Mouse (Mus musculus): Measurements from ENCODE around the gene Slirp. TPM values are rescaled to one million over a fixed set of nuclear protein-coding genes. Genes with fewer than 3 reads are reported as not detected.

Slirp gene
- polyA plus RNA-seq, 1 experiment from 2014 or later = 238 TPM

GRCm38 (mm10) chr12:87443115-87443699 lies 489 bp upstream of the Slirp start:
- H3K4me3 ChIP-seq (ENCODE audit: low read depth, low read length) = peak overlapping the region; percentile 99
- no peaks in the 10 kb centered on the region for H3K27me3 ChIP-seq (ENCODE audit: control insufficient read depth, insufficient read depth, low read length)
- H3K4me1 ChIP-seq (replicated peaks; ENCODE audit: control insufficient read depth, insufficient read depth) = 0 out of 2 replicates have a peak, but pooled peaks cover 3% of the 10 kb centered on the region
- ATAC-seq (ENCODE audit: low FRiP score, low TSS enrichment) (peak; percentile 84), DNase-seq (ENCODE audit: low spot score) (no peak)
- peak overlapping the region; percentile 62 for H3K4me2 ChIP-seq (replicated peaks; ENCODE audit: low read depth)
- WGBS = under 1% methylated on average over 33 of the region's 33 CpGs
- H3K9ac ChIP-seq (ENCODE audit: low read length) = peak overlapping the region; percentile 96
- H3K36me3 ChIP-seq (ENCODE audit: control insufficient read depth, insufficient read depth, low read length) = peaks cover 7% of the 10 kb centered on the region; the same call in 1 of the 2 replicates
- H3K9me3 ChIP-seq (ENCODE audit: control insufficient read depth, low read length) = no peaks in the 10 kb centered on the region
- H3K27ac ChIP-seq (replicated peaks) = peak overlapping the region; percentile 87
- peak; percentile 40 for TF ChIP-seq EP300 (optimal IDR thresholded peaks at IDR 0.05)
- no peak for TF ChIP-seq CTCF (IDR thresholded peaks at IDR 0.05; ENCODE audit: low read depth)

GRCm38 (mm10) chr12:87444211-87444610 lies 515 bp downstream of the Slirp start:
- DNase-seq (ENCODE audit: low spot score) = no peak

GRCm38 (mm10) chr12:87449456-87449855 lies 5.8 kb downstream of the Slirp start:
- H3K4me3 ChIP-seq (ENCODE audit: low read depth, low read length) = no peak overlapping the region
- TF ChIP-seq CTCF (IDR thresholded peaks at IDR 0.05; ENCODE audit: low read depth) = no peak
- TF ChIP-seq EP300 (optimal IDR thresholded peaks at IDR 0.05) = no peak

More at GRCm38 (mm10) chr12:87444211-87444610, 515 bp downstream of the Slirp start:
- Histone ChIP-seq H3K9me3 (ENCODE audit: control insufficient read depth, low read length) (no peaks in the 10 kb centered on the region), H3K4me1 (replicated peaks; ENCODE audit: control insufficient read depth, insufficient read depth) (0 out of 2 replicates have a peak, but pooled peaks cover 3% of the 10 kb centered on the region), H3K9ac (ENCODE audit: low read length) (peak overlapping the region; percentile 96; the same call in 1 of the 2 replicates), H3K4me2 (replicated peaks; ENCODE audit: low read depth) (peak overlapping the region; percentile 62), H3K4me3 (ENCODE audit: low read depth, low read length) (peak overlapping the region; percentile 99), H3K27me3 (ENCODE audit: control insufficient read depth, insufficient read depth, low read length) (no peaks in the 10 kb centered on the region), H3K36me3 (ENCODE audit: control insufficient read depth, insufficient read depth, low read length) (peaks cover 7% of the 10 kb centered on the region; the same call in 1 of the 2 replicates), H3K27ac (replicated peaks) (no peak overlapping the region)
- 3% methylated on average over 16 of the region's 16 CpGs for WGBS
- TF ChIP-seq CTCF (IDR thresholded peaks at IDR 0.05; ENCODE audit: low read depth) = no peak
- no peak for TF ChIP-seq EP300 (optimal IDR thresholded peaks at IDR 0.05)
- no peak for ATAC-seq (ENCODE audit: low FRiP score, low TSS enrichment)

GRCm38 (mm10) chr12:87464678-87465297 lies 21.1 kb downstream of the Slirp start:
- 0 out of 2 replicates have a peak, but pooled peaks have one; percentile 63 for ATAC-seq (ENCODE audit: low FRiP score, low TSS enrichment)
- no peaks in the 10 kb centered on the region for H3K4me1 ChIP-seq (replicated peaks; ENCODE audit: control insufficient read depth, insufficient read depth)
- no peak overlapping the region for H3K27ac ChIP-seq (replicated peaks)
- TF ChIP-seq EP300 (optimal IDR thresholded peaks at IDR 0.05) = no peak
- no peak for TF ChIP-seq CTCF (IDR thresholded peaks at IDR 0.05; ENCODE audit: low read depth)
- no peaks in the 10 kb centered on the region for H3K27me3 ChIP-seq (ENCODE audit: control insufficient read depth, insufficient read depth, low read length)
- H3K36me3 ChIP-seq (ENCODE audit: control insufficient read depth, insufficient read depth, low read length) = peaks cover 26% of the 10 kb centered on the region
- H3K9me3 ChIP-seq (ENCODE audit: control insufficient read depth, low read length) = no peaks in the 10 kb centered on the region
- no peak overlapping the region for H3K4me2 ChIP-seq (replicated peaks; ENCODE audit: low read depth)
- H3K9ac ChIP-seq (ENCODE audit: low read length) = no peak overlapping the region
- 79% methylated on average over 6 of the region's 6 CpGs for WGBS
- peak; percentile 20 for DNase-seq (ENCODE audit: low spot score)
- no peak overlapping the region for H3K4me3 ChIP-seq (ENCODE audit: low read depth, low read length)

More at GRCm38 (mm10) chr12:87449456-87449855, 5.8 kb downstream of the Slirp start:
- H3K4me1 ChIP-seq (replicated peaks; ENCODE audit: control insufficient read depth, insufficient read depth) = 0 out of 2 replicates have a peak, but pooled peaks cover under 1% of the 10 kb centered on the region
- no peaks in the 10 kb centered on the region for H3K27me3 ChIP-seq (ENCODE audit: control insufficient read depth, insufficient read depth, low read length)
- WGBS = 85% methylated on average over 9 of the region's 9 CpGs
- no peak for DNase-seq (ENCODE audit: low spot score)
- no peak overlapping the region for H3K9ac ChIP-seq (ENCODE audit: low read length)
- ATAC-seq (ENCODE audit: low FRiP score, low TSS enrichment) = no peak
- no peaks in the 10 kb centered on the region for H3K9me3 ChIP-seq (ENCODE audit: control insufficient read depth, low read length)
- H3K36me3 ChIP-seq (ENCODE audit: control insufficient read depth, insufficient read depth, low read length) = peaks cover 31% of the 10 kb centered on the region
- H3K27ac ChIP-seq (replicated peaks) = no peak overlapping the region
- no peak overlapping the region for H3K4me2 ChIP-seq (replicated peaks; ENCODE audit: low read depth)

- H3K4me3 ChIP-seq (ENCODE audit: low read depth, low read length) = peak overlapping the region; percentile 92; the same call in 1 of the 2 replicates
- H3K4me2 ChIP-seq (replicated peaks; ENCODE audit: low read depth) = peak overlapping the region; percentile 62
- TF ChIP-seq EP300 (optimal IDR thresholded peaks at IDR 0.05) (no peak), CTCF (IDR thresholded peaks at IDR 0.05; ENCODE audit: low read depth) (no peak)
- 0 out of 2 replicates have a peak overlapping the region, but pooled peaks have one; percentile 14 for H3K27ac ChIP-seq (replicated peaks)
- ATAC-seq (ENCODE audit: low FRiP score, low TSS enrichment) (no peak), DNase-seq (ENCODE audit: low spot score) (peak; percentile 21)
- no peak overlapping the region for H3K9ac ChIP-seq (ENCODE audit: low read length)
- 54% methylated on average over 7 of the region's 7 CpGs for WGBS
- no peaks in the 10 kb centered on the region for H3K9me3 ChIP-seq (ENCODE audit: control insufficient read depth, low read length)
- H3K27me3 ChIP-seq (ENCODE audit: control insufficient read depth, insufficient read depth, low read length) = no peaks in the 10 kb centered on the region
- H3K4me1 ChIP-seq (replicated peaks; ENCODE audit: control insufficient read depth, insufficient read depth) = peaks cover 7% of the 10 kb centered on the region
- peaks cover 6% of the 10 kb centered on the region; the same call in 1 of the 2 replicates for H3K36me3 ChIP-seq (ENCODE audit: control insufficient read depth, insufficient read depth, low read length)
These were observed 26.8 kb downstream of the Slirp start for GRCm38 (mm10) chr12:87470263-87471136.
